Mouse (Mus musculus): ENCODE measurements around the gene Rplp1. TPM values are rescaled to one million over a fixed set of nuclear protein-coding genes. Genes with fewer than 3 reads are reported as not detected.
A peak's percentile ranks its signal among the peaks of the same experiment; 100 is the strongest.

Rplp1 gene
- polyA plus RNA-seq, 1 experiment from 2014 or later = 907 TPM

DNA sequence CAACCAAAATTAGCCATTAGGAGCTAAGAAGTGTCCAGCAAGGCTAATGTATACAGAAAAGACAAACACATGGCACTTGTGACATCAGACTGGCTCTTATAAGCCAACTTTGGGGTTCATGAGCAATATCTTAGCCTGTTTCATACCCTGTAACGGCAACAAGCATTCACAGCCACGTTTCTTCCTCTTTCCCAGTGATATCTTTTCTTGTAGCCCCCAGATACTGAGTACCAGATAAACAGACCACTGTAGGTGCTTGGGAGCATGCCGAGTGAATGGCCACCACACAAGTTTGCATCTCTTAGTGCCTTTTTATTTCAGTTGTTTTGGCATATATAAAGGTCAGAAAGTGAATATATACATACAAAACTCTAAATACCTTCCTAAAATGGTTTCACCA is 2.6 kb upstream of the Rplp1 start:
- Histone ChIP-seq H3K9me3 (replicated peaks; ENCODE audit: control insufficient read depth, low read length) (no peaks in the 10 kb centered on the region), H3K27me3 (ENCODE audit: control insufficient read depth, insufficient read depth, low read length) (no peaks in the 10 kb centered on the region), H3K9ac (ENCODE audit: low read length) (no peak overlapping the region), H3K36me3 (ENCODE audit: control insufficient read depth, insufficient read depth) (peaks cover 37% of the 10 kb centered on the region), H3K4me3 (ENCODE audit: low read length) (no peak overlapping the region), H3K4me1 (ENCODE audit: control insufficient read depth, insufficient read depth, low read length) (peaks cover 14% of the 10 kb centered on the region), H3K27ac (ENCODE audit: low read length) (no peak overlapping the region), H3K4me2 (ENCODE audit: low read depth, low read length) (no peak overlapping the region)
- ATAC-seq (replicated peaks; ENCODE audit: extremely low read depth, insufficient read depth, low FRiP score) = no peak
- 80% methylated on average over 3 of the region's 3 CpGs for WGBS

DNA sequence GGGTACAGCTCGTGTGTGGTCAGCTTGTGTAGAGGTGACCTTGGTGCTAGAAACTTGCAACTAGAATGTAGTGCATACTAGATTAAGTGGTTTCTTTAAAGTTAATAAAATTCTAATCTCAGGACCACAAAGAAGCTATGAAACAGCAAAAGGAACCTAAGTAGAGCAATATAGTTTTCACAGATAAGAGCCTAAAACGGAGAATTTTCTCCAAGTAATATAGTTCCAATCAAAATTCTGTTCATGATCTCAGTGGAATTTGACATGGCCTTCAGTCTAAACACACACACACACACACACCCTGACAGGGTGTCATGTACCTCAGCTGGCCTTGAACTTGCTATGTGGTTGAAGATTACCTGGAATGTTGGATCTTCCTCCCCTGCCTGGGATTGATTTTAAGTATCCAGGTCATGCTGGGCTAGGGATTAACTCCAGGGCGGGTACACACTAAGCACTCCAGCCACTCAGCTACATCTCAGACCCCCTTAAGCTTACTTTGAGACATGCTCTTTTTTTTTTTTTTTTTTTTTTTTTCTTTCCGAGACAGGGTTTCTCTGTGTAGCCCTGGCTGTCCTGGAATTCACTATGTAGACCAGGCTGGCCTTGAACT is 1.2 kb upstream of the Rplp1 start:
- 41% methylated on average over 3 of the region's 4 CpGs for WGBS
- Histone ChIP-seq H3K27ac (ENCODE audit: low read length) (peak overlapping the region; percentile 97), H3K9ac (ENCODE audit: low read length) (peak overlapping the region; percentile 76), H3K9me3 (replicated peaks; ENCODE audit: control insufficient read depth, low read length) (no peaks in the 10 kb centered on the region), H3K4me1 (ENCODE audit: control insufficient read depth, insufficient read depth, low read length) (peaks cover 14% of the 10 kb centered on the region), H3K36me3 (ENCODE audit: control insufficient read depth, insufficient read depth) (peaks cover 36% of the 10 kb centered on the region), H3K4me3 (ENCODE audit: low read length) (peak overlapping the region; percentile 95), H3K4me2 (ENCODE audit: low read depth, low read length) (peak overlapping the region; percentile 95), H3K27me3 (ENCODE audit: control insufficient read depth, insufficient read depth, low read length) (no peaks in the 10 kb centered on the region)
- no peak for ATAC-seq (replicated peaks; ENCODE audit: extremely low read depth, insufficient read depth, low FRiP score)

DNA sequence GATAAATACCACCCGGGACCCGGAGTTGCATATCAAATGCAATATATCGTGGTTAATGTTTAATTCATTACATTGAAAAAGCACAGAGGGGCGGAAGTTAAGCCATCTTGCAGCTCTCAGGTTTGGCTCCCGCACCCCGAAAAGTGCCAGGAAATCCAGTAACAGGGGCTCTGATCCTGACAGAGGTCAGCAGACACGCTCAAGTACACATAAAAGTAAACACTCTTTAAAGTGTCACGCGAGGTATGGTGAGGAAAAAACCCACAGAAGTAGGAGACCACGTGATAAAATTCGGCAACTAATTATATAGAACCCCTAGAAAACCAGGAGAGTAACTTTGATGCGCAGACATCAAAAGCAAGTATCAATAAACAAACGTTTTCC is 567 bp upstream of the Rplp1 start:
- H3K27me3 ChIP-seq (ENCODE audit: control insufficient read depth, insufficient read depth, low read length) = no peaks in the 10 kb centered on the region
- peak overlapping the region; percentile 95 for H3K4me3 ChIP-seq (ENCODE audit: low read length)
- peaks cover 14% of the 10 kb centered on the region for H3K4me1 ChIP-seq (ENCODE audit: control insufficient read depth, insufficient read depth, low read length)
- no peaks in the 10 kb centered on the region for H3K9me3 ChIP-seq (replicated peaks; ENCODE audit: control insufficient read depth, low read length)
- H3K27ac ChIP-seq (ENCODE audit: low read length) = peak overlapping the region; percentile 97
- H3K4me2 ChIP-seq (ENCODE audit: low read depth, low read length) = peak overlapping the region; percentile 95
- ATAC-seq (replicated peaks; ENCODE audit: extremely low read depth, insufficient read depth, low FRiP score) = no peak
- 2% methylated on average over 13 of the region's 13 CpGs for WGBS
- H3K36me3 ChIP-seq (ENCODE audit: control insufficient read depth, insufficient read depth) = peaks cover 33% of the 10 kb centered on the region
- peak overlapping the region; percentile 76 for H3K9ac ChIP-seq (ENCODE audit: low read length)

DNA sequence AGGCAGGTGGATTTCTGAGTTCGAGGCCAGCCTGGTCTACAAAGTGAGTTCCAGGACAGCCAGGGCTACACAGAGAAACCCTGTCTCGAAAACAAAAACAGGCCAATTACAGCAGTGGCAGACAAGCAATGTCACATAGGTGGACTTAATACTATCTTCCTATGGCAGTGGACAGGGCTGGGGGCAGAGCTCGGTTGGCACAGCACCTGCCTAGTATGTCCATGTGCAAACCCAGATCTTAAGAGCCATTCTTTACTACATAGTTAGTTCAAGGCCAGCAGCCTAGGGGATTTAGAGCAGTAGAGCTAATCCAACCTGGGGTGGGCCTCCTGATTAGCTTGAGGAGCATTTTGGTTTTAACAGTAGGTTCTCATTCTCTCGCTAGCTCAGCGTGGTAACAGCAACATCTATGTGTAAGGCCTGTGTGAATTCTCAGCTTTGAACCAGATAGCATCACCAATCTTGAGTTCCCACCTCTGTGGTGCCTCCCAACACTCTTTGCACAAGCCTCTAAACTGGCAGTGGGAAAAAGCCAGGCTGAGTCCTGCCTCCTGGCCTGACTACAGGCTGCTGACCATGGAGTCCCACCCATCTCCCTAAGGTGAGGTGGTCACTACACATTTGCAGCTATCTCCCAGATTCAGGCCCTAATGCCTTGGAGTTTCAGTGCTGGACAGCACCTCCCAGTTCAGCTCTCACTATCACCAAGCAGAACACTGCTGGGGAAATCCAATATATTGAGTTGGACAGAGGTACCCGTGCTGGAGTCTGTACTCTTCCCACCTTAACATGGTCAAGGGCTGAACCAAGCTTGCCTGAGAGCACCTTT is 2.8 kb downstream of the Rplp1 start:
- Histone ChIP-seq H3K9ac (ENCODE audit: low read length) (no peak overlapping the region), H3K4me1 (ENCODE audit: control insufficient read depth, insufficient read depth, low read length) (peaks cover 14% of the 10 kb centered on the region), H3K9me3 (replicated peaks; ENCODE audit: control insufficient read depth, low read length) (no peaks in the 10 kb centered on the region), H3K4me3 (ENCODE audit: low read length) (no peak overlapping the region), H3K4me2 (ENCODE audit: low read depth, low read length) (no peak overlapping the region), H3K27me3 (ENCODE audit: control insufficient read depth, insufficient read depth, low read length) (no peaks in the 10 kb centered on the region), H3K36me3 (ENCODE audit: control insufficient read depth, insufficient read depth) (peaks cover 16% of the 10 kb centered on the region), H3K27ac (ENCODE audit: low read length) (no peak overlapping the region)
- no peak for ATAC-seq (replicated peaks; ENCODE audit: extremely low read depth, insufficient read depth, low FRiP score)
- WGBS = 58% methylated on average over 6 of the region's 6 CpGs

DNA sequence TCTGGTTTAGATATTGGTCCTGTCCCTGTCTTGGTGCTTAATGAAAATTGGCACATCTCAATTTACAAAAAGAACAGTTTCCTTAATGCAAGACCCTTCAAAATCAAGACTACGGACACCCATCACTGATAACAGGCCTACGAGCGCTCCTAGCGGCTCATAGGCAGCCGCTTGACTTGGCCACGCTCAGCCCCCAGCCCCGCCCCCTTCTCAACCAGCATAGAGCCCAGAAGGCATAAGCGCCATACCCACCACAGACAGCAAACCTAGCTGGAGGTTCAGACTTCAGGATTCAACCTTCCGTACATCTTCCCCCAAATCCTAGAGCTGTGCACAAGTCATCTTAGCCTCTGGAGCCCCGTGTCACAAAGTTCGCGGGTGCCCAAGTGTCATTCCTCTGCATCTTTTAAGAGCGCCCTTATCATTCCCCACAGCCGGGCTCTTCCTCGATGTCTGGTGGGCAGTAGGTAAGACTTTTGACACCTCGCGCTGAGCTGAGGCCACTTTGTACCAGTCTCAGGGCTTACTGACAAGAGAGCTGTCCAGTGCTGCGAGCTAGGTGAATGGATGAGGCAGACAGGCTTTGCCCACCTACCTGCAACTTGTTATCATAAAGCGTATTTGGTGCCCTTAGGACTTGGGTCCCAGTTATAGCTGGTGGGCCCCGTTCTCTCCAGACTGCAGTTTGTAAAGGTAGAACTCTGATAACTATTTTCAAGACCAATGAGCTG is 3.7 kb downstream of the Rplp1 start:
- Histone ChIP-seq H3K9me3 (replicated peaks; ENCODE audit: control insufficient read depth, low read length) (no peaks in the 10 kb centered on the region), H3K27me3 (ENCODE audit: control insufficient read depth, insufficient read depth, low read length) (no peaks in the 10 kb centered on the region), H3K36me3 (ENCODE audit: control insufficient read depth, insufficient read depth) (peaks cover 16% of the 10 kb centered on the region), H3K9ac (ENCODE audit: low read length) (no peak overlapping the region), H3K4me1 (ENCODE audit: control insufficient read depth, insufficient read depth, low read length) (peaks cover 14% of the 10 kb centered on the region), H3K27ac (ENCODE audit: low read length) (no peak overlapping the region), H3K4me3 (ENCODE audit: low read length) (no peak overlapping the region), H3K4me2 (ENCODE audit: low read depth, low read length) (no peak overlapping the region)
- WGBS = 31% methylated on average over 20 of the region's 20 CpGs
- no peak for ATAC-seq (replicated peaks; ENCODE audit: extremely low read depth, insufficient read depth, low FRiP score)

DNA sequence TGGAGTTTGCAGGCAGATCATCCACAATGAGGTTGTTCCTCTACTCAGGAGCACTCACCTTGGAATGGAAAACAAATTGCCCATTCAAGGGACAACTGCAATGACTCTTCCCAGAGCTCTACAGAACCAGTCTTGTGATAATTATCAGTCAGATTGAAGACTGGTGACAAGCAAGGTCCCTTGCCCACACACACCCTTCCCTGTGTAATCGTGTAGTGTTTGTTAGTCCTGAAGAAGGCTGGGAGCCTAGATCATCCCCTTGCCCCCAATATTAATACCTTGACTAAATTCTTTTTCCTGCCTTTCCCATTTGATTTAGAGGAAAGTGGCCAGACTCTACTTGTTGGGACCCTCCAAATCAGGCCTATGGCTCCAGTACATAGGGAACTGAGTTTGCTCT is 4.7 kb downstream of the Rplp1 start:
- Histone ChIP-seq H3K4me1 (ENCODE audit: control insufficient read depth, insufficient read depth, low read length) (peaks cover 9% of the 10 kb centered on the region), H3K4me2 (ENCODE audit: low read depth, low read length) (no peak overlapping the region), H3K4me3 (ENCODE audit: low read length) (no peak overlapping the region), H3K9me3 (replicated peaks; ENCODE audit: control insufficient read depth, low read length) (no peaks in the 10 kb centered on the region), H3K36me3 (ENCODE audit: control insufficient read depth, insufficient read depth) (peaks cover 16% of the 10 kb centered on the region), H3K27ac (ENCODE audit: low read length) (no peak overlapping the region), H3K27me3 (ENCODE audit: control insufficient read depth, insufficient read depth, low read length) (no peaks in the 10 kb centered on the region), H3K9ac (ENCODE audit: low read length) (no peak overlapping the region)
- ATAC-seq (replicated peaks; ENCODE audit: extremely low read depth, insufficient read depth, low FRiP score) = no peak
- WGBS = 74% methylated on average over 1 of the region's 1 CpGs

DNA sequence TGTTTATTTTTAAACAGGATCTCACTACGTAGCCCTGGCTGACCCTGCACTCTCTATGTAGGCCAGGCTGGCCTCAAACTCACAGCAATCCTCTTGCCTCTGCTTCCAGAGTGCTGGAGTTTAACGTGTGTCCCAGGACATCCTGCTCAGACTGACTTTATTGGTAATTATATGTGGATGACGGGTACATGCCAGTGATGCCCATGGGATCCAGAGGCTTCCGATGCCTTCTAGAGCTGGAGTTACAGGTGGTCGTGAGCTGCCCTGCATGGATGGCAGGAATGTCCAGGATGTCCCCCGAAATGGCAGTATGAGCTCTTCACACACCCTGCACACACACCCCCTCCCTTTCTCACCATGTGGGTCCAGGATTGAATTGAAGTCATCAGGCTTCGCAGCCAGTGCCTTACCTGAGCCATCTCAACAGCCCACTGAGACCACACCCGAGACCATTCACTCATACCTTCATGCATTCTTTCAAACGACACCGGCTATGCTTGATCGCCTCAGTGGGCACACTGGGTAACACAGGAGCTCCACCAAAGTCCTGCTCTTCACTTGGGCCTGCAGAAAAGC is 5.4 kb downstream of the Rplp1 start:
- Histone ChIP-seq H3K27ac (ENCODE audit: low read length) (no peak overlapping the region), H3K4me3 (ENCODE audit: low read length) (no peak overlapping the region), H3K4me2 (ENCODE audit: low read depth, low read length) (no peak overlapping the region), H3K36me3 (ENCODE audit: control insufficient read depth, insufficient read depth) (peaks cover 16% of the 10 kb centered on the region), H3K27me3 (ENCODE audit: control insufficient read depth, insufficient read depth, low read length) (no peaks in the 10 kb centered on the region), H3K9me3 (replicated peaks; ENCODE audit: control insufficient read depth, low read length) (no peaks in the 10 kb centered on the region), H3K4me1 (ENCODE audit: control insufficient read depth, insufficient read depth, low read length) (peaks cover 9% of the 10 kb centered on the region), H3K9ac (ENCODE audit: low read length) (no peak overlapping the region)
- ATAC-seq (replicated peaks; ENCODE audit: extremely low read depth, insufficient read depth, low FRiP score) = no peak
- WGBS = 87% methylated on average over 11 of the region's 11 CpGs

DNA sequence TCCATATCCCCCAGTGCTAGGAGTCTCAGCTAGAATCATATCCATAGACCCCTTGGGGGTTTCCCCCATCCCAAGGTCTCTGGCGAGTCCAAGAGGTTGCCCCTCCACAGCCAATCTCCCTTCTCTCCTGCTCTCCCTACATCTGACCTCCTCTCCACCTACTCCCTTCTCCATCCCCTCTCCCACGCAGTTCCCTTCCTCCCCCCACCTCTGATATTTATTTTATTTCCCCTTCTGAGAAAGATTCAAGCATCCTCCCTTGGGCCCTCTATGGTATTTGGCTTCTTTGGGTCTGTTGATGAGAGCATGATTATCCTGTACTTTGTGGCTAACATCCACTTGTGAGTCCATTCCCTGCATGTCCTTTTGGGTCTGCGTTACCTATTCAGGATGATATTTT is 6.0 kb downstream of the Rplp1 start:
- H3K27ac ChIP-seq (ENCODE audit: low read length) = no peak overlapping the region
- H3K4me3 ChIP-seq (ENCODE audit: low read length) = no peak overlapping the region
- ATAC-seq (replicated peaks; ENCODE audit: extremely low read depth, insufficient read depth, low FRiP score) = no peak
- peaks cover 6% of the 10 kb centered on the region for H3K4me1 ChIP-seq (ENCODE audit: control insufficient read depth, insufficient read depth, low read length)
- H3K27me3 ChIP-seq (ENCODE audit: control insufficient read depth, insufficient read depth, low read length) = no peaks in the 10 kb centered on the region
- no peak overlapping the region for H3K9ac ChIP-seq (ENCODE audit: low read length)
- 73% methylated on average over 3 of the region's 3 CpGs for WGBS
- H3K9me3 ChIP-seq (replicated peaks; ENCODE audit: control insufficient read depth, low read length) = no peaks in the 10 kb centered on the region
- H3K4me2 ChIP-seq (ENCODE audit: low read depth, low read length) = no peak overlapping the region
- H3K36me3 ChIP-seq (ENCODE audit: control insufficient read depth, insufficient read depth) = peaks cover 16% of the 10 kb centered on the region

Data from heart, embryonic 16.5 days (tissue).